Mouse (Mus musculus) hindbrain, embryonic 12.5 days (tissue): ENCODE results near the gene Slamf6. TPM values are rescaled to one million over a fixed set of nuclear protein-coding genes. Genes with fewer than 3 reads are reported as not detected.
"Not testable (repeated sequence)": the region's sequence is repeated elsewhere in the genome, so short reads cannot be mapped to it uniquely, and the experiment has no call there.

Experiments used
- ATAC-seq: fragments of 200-750 bp; cut with Nextera tagmentation; 2 replicates; pipeline ENCODE4 v1.8.0; 2017; ENCODE audit warnings: moderate TSS enrichment; ENCODE audit not compliant: low FRiP score
- H3K27ac ChIP-seq: fragments of 300-500 bp; sonication (generic); 2 replicates; pipeline ENCODE4 v1.5.1; 2016; ENCODE audit warnings: mild to moderate bottlenecking
- H3K27me3 ChIP-seq: fragments of 300-500 bp; sonication (generic); 2 replicates; pipeline ENCODE4 v1.6.1; 2016; ENCODE audit warnings: mild to moderate bottlenecking
- H3K36me3 ChIP-seq: fragments of 300-500 bp; sonication (generic); 2 replicates; pipeline ENCODE4 v1.6.1; 2016; ENCODE audit warnings: mild to moderate bottlenecking
- H3K4me1 ChIP-seq: fragments of 300-500 bp; sonication (generic); 2 replicates; pipeline ENCODE4 v1.6.1; 2016
- H3K4me2 ChIP-seq: fragments of 300-500 bp; sonication (generic); replicated peaks from 2 replicates; pipeline ENCODE4 v1.6.1; 2016; ENCODE audit warnings: mild to moderate bottlenecking
- H3K4me3 ChIP-seq: fragments of 300-500 bp; sonication (generic); 2 replicates; pipeline ENCODE4 v1.5.1; 2016; ENCODE audit warnings: mild to moderate bottlenecking
- H3K9ac ChIP-seq: fragments of 300-500 bp; sonication (generic); 2 replicates; pipeline ENCODE4 v1.6.1; 2016; ENCODE audit warnings: mild to moderate bottlenecking, moderate library complexity
- H3K9me3 ChIP-seq: fragments of 300-500 bp; sonication (generic); replicated peaks from 2 replicates; pipeline ENCODE4 v1.6.1; 2016; ENCODE audit warnings: mild to moderate bottlenecking
- WGBS: fragments of 180-500 bp; shearing (Covaris S2); methylation state at CpG from one replicate; pipeline ENCODE4 v1.1.7; 2016; 5-methylcytosine and 5-hydroxymethylcytosine counted together
- polyA plus RNA-seq: library from polyadenylated mRNA; unstranded; fragments of >200 nt; fragmentation: Nextera tagmentation; extraction: Ambion mirVana; gene quantifications from 2 replicates; pipeline ENCODE4 v1.2.1, GENCODE M21; 2016

Slamf6 gene
- 0.08 and 0.27 TPM in 2 replicates for polyA plus RNA-seq

DNA sequence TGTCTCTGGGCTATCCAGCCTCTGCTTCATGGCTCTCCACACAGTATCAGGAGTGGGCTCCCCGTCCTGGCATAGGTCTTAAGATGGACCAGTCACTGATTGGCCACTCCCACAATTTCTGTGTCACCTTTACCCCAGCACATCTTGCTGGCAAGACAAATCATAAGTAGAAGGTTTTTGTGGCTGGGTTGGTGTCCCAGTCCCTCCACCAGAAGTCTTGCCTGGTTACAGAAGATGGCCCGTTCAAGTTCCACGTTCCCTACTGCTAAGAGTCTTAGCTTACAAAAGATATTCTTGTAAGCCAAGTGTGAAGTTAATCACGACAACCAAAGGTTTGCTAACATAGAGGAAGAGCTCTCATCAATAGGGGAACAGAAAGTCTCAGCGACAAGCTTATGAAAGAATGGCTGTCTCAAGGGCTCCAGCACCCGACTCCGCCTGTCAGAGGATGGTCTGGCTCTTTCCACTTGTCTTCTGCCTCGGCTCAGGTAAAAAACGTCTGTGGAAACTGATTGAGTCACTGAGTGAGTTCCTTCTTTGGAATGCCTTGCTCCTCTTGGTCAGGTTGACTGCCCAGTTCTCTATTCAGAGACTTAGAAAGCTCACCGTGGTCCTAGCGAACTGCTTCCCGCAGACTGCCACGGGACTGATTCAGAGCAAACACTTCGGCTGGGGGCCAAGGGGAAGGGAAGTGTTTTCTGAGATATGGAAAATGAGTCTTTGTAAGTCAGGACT lies at the start of gene Slamf6:
Gene Slamf6 (plus strand): TSS at position 211 of the 735 bp plus-strand sequence.
- no peaks in the 10 kb centered on the region for H3K27me3 ChIP-seq
- no peaks in the 10 kb centered on the region for H3K9me3 ChIP-seq
- no peak for ATAC-seq
- no peak within 1 kb of the TSS for H3K4me2 ChIP-seq
- H3K4me3 ChIP-seq: no peak within 1 kb of the TSS
- H3K27ac ChIP-seq: no peak within 1 kb of the TSS
- H3K36me3 ChIP-seq: no peaks in the 10 kb centered on the region
- WGBS: 87% methylated on average over 14 of the region's 14 CpGs
- H3K4me1 ChIP-seq: no peaks in the 10 kb centered on the region
- H3K9ac ChIP-seq: no peak within 1 kb of the TSS

DNA sequence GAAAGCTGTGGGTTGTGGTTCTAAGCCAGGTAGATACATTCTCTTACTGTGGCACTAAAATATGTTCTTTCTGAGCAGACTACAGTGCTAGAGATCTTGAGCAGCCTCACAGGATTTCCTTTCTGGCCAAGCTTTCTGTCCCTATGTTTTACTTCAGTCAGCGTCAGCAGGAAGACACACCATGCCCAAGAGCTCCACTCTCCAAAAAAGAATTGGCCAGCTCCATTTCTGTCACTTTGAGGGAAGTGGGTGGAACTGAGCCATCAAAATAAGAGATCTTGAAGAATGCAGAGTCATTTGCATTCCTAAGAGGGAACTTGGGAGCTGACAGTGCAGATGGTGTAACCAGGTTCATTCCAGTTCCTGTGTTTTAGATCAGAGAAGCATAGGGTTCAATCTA lies 30.3 kb upstream of the Slamf6 start:
- Histone ChIP-seq H3K27me3 (no peaks in the 10 kb centered on the region), H3K4me3 (no peak overlapping the region), H3K4me2 (no peak overlapping the region), H3K27ac (no peak overlapping the region), H3K36me3 (no peaks in the 10 kb centered on the region), H3K4me1 (no peaks in the 10 kb centered on the region), H3K9me3 (no peaks in the 10 kb centered on the region), H3K9ac (no peak overlapping the region)
- WGBS: 86% methylated on average over 1 of the region's 1 CpGs
- no peak for ATAC-seq

DNA sequence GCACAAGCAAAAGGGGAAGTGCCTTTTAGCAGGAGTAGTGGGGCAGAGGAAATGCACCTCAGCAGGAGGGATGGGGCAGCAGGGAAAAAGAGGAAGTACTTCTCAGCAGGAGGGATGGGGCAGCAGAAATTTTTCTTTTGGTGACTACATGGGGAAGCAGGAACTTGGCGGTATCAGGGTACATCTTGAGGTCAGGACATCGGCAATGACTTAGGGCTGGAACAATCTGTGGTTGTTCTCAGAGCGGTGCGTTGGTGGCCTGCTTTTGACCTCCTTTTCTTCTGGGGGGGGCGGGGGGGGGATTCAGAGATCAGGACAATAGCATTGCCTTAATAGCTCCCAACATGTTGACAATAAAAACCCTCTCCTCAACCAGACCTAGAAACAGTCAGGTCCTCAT lies 22.0 kb upstream of the Slamf6 start, which contains the start of gene Gm10521:
Gene Gm10521 (plus strand): TSS at position 301 of the 400 bp plus-strand sequence.
- H3K36me3 ChIP-seq, ATAC-seq, H3K27me3 ChIP-seq, H3K27ac ChIP-seq, H3K4me2 ChIP-seq, H3K4me3 ChIP-seq, H3K9me3 ChIP-seq, H3K9ac ChIP-seq, H3K4me1 ChIP-seq: not testable (repeated sequence)
- whole genome bisulfite sequencing: 84% methylated on average over 5 of the region's 5 CpGs

DNA sequence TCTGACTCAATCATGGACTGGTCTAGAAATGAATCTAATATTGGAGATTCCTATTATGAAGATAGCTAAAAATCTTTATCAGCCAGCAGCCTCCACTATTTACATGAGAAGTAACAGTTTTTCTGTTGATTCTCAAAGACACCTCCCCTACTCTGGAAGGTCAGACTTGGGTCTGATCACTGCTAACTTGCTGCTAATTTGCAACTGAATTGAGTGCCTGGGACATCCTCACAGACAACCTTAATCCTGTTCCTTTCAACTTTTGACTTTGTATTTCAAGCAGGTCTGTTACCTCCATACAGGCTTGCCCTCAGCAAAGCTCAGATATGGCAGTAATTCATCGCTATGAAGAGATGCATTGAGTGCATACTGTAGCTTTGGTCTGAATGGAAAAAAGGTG lies 13.3 kb upstream of the Slamf6 start:
- no peak overlapping the region for H3K4me2 ChIP-seq
- H3K4me3 ChIP-seq: no peak overlapping the region
- no peaks in the 10 kb centered on the region for H3K27me3 ChIP-seq
- 78% methylated on average over 1 of the region's 1 CpGs for WGBS
- H3K4me1 ChIP-seq: no peaks in the 10 kb centered on the region
- H3K36me3 ChIP-seq: no peaks in the 10 kb centered on the region
- no peak overlapping the region for H3K27ac ChIP-seq
- ATAC-seq: no peak
- no peak overlapping the region for H3K9ac ChIP-seq
- peaks cover under 1% of the 10 kb centered on the region; the same call in 1 of the 2 replicates for H3K9me3 ChIP-seq

DNA sequence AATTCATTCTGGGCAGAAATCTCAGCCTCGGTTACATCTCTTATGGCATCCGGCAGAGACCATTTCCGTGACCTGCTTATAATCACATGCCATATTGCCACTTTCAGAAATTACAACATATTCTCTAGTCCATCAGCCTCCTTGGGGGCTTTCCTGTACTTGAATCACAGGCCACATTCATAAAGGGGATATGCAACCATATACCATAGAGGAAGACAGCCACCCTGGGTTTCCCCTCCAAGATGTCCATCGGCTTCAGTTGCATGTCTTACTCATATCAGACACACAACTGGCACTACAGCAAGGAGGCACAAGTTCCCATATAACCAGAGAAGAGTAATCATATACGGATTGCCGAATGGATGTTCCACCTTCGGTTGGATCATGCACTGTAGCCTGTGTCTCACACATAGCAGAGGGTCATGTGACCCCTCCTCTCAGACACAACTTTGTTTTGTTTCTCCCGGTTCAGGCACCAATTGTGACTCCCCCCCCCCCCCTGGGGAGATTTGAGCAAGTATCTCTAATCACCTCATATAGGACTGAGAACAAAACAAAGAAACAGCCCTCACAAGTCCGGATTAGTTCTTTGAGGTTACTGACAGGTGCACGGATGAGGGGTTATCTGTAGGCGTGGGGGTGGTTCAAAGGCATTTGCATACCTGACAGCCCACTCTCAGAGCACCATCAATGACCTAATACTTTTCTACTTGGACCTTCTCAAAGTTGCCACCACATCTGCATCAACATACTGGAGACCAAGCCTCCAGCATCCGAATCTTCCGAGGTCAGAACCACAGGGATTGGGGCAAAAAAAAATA lies 1.5 kb upstream of the Slamf6 start:
- 83% methylated on average over 13 of the region's 13 CpGs for WGBS

DNA sequence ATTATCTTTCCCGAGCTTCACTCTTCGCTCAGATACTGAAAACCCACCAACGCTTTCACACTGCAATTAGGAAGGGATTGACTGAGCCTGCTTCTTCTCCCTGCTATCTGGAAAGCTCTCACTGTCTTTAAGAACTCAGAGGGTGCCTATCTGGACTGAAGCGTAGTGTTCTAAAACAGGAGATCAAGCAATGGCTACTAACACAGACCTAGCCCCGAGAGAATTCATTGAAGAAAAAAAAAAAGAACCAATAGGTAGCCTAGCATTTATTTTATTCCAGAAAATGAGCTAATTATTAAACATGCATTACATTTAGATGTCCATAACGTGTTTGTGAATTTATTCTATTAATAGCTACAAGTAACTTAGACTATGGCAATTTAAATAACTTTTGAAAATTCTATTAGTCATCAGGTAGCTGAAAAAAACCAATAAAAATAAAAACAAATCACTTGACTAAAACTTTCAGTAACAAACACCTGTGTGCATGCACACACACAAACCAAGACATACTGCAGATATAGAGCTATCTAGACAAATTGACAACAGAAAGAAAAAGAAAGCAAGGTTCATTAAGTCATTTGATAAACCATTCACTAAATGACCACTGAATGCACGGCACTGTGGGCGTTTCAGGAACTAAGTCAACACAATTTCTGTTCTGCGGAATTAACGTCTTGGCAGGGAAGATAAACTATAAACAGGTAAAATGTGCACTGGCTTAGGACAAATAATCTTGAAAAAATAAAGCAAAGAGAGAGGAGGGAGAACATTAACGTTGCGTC lies 1.0 kb downstream of the Slamf6 start:
- Histone ChIP-seq H3K4me1 (no peaks in the 10 kb centered on the region), H3K9me3 (no peaks in the 10 kb centered on the region), H3K36me3 (no peaks in the 10 kb centered on the region), H3K4me2 (no peak overlapping the region), H3K9ac (no peak overlapping the region), H3K4me3 (no peak overlapping the region), H3K27ac (no peak overlapping the region), H3K27me3 (no peaks in the 10 kb centered on the region)
- WGBS: 88% methylated on average over 12 of the region's 12 CpGs
- no peak for ATAC-seq

More for the DNA sequence above, 1.5 kb upstream of the Slamf6 start:
- H3K4me2 ChIP-seq: no peak overlapping the region
- no peak overlapping the region for H3K27ac ChIP-seq
- ATAC-seq: no peak
- no peak overlapping the region for H3K9ac ChIP-seq
- H3K9me3 ChIP-seq: no peaks in the 10 kb centered on the region; the same call in 1 of the 2 replicates
- no peak overlapping the region for H3K4me3 ChIP-seq
- no peaks in the 10 kb centered on the region for H3K27me3 ChIP-seq
- no peaks in the 10 kb centered on the region for H3K36me3 ChIP-seq
- H3K4me1 ChIP-seq: no peaks in the 10 kb centered on the region

DNA sequence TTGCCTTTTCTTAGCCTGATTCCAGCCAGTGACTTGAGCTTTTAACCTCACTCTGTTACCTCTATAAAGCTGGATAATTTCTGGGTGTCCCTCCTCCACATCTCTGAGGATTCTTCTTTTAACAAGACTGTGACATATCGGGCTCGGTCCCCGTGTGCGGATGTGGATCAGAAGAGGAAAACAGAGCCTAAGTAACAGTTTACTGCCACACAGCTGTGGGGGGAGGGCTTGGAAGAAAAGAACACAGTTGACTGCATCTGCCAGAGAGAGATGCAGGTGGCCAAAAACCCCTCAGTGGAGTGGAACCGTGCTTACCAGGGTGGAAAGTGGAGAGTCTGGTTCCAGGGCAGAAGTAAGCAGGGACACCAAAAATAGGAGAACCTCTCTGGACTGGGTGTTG lies 1.9 kb downstream of the Slamf6 start:
- Histone ChIP-seq H3K4me2 (no peak overlapping the region), H3K9ac (no peak overlapping the region), H3K27ac (no peak overlapping the region), H3K27me3 (no peaks in the 10 kb centered on the region), H3K4me1 (no peaks in the 10 kb centered on the region), H3K36me3 (no peaks in the 10 kb centered on the region), H3K9me3 (no peaks in the 10 kb centered on the region), H3K4me3 (no peak overlapping the region)
- no peak for ATAC-seq
- 92% methylated on average over 5 of the region's 5 CpGs for WGBS

DNA sequence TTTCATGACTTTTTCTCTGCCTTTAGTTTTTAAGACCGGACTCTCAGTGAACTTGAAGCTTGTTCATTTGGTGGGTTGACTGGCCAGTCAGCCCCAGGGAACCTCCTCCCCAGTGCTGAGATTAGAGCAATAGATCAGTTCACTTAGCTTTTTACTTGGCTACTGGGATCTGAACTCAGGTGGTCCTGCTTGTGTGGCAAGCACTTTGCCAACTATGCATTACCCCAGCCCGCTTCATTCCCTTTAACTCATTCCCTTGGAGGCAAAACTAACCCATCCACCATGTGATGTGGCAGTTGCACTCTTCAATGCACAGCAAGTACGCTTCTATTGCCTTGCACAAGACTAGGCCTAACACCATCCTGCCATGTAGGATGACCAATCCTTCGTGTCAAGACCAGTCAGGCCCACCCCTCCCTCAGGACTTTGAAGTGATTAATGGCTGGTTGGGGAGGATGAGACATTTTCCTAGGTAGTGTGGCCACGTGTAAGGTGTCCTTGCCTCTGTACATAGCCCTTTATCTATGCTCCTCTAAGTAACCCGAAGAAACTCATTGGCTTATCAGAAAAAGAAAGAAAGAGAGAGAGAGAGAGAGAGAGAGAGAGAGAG lies 2.7 kb downstream of the Slamf6 start:
- Histone ChIP-seq H3K27ac (no peak overlapping the region), H3K9ac (no peak overlapping the region), H3K4me2 (no peak overlapping the region), H3K9me3 (no peaks in the 10 kb centered on the region), H3K36me3 (no peaks in the 10 kb centered on the region), H3K4me1 (no peaks in the 10 kb centered on the region), H3K27me3 (no peaks in the 10 kb centered on the region), H3K4me3 (no peak overlapping the region)
- 86% methylated on average over 6 of the region's 6 CpGs for WGBS
- ATAC-seq: no peak

DNA sequence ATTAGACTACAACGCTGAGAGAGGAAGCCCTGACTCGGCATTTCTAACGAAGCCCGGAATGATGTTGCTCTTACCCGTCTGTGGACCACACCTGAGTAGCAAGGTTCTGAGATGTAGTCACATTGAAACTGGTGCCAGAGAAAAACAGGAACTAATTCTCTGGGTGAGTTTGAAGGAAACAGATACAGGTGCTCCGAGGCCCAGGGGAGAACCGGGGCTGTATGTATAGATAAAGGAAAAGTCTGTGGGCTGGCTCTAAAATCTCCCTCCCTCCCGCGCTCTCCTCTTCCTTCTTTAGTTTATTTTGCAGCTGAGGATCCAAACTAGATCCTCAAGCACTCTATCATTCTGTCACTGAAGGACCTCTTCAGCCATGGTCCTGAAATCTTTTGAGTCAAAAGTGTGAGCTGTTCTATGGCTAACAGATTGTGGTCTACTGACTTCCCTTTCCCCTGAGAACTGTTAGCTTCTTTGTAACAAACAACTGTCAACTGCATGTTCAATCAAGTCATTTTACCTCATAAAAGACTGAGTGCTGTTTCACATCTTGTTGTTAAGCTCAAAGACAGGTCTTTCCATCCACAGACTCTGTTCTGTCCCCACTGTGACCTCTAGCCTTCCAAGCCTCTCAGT lies 3.8 kb downstream of the Slamf6 start:
- Histone ChIP-seq H3K36me3 (no peaks in the 10 kb centered on the region), H3K9ac (no peak overlapping the region), H3K27ac (no peak overlapping the region), H3K9me3 (no peaks in the 10 kb centered on the region), H3K4me1 (no peaks in the 10 kb centered on the region), H3K27me3 (no peaks in the 10 kb centered on the region), H3K4me2 (no peak overlapping the region), H3K4me3 (no peak overlapping the region)
- 89% methylated on average over 9 of the region's 9 CpGs for WGBS
- no peak for ATAC-seq

DNA sequence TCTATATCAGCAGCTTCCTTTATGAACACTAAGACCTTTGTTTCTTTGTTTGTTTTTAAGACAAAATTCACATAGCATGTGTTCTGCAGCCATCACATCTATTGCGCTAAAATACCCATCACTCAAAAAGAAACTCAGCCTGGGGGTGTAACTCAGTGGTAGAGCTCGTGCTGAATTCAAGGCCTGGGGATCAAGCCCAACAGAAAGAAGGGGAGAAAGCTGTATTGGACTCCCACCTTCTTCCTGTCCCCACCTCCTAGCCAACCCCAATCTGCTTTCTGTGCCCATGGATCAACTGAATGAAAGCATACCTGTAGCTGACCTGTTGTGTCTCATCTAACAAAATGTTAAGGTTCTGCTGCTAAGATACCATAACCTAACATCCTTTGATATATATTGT lies 4.3 kb downstream of the Slamf6 start:
- H3K27ac ChIP-seq: no peak overlapping the region
- no peaks in the 10 kb centered on the region for H3K9me3 ChIP-seq
- H3K4me1 ChIP-seq: no peaks in the 10 kb centered on the region
- H3K9ac ChIP-seq: no peak overlapping the region
- no peak for ATAC-seq
- H3K36me3 ChIP-seq: no peaks in the 10 kb centered on the region
- no peak overlapping the region for H3K4me2 ChIP-seq
- no peaks in the 10 kb centered on the region for H3K27me3 ChIP-seq
- 70% methylated on average over 2 of the region's 2 CpGs for WGBS
- H3K4me3 ChIP-seq: no peak overlapping the region

DNA sequence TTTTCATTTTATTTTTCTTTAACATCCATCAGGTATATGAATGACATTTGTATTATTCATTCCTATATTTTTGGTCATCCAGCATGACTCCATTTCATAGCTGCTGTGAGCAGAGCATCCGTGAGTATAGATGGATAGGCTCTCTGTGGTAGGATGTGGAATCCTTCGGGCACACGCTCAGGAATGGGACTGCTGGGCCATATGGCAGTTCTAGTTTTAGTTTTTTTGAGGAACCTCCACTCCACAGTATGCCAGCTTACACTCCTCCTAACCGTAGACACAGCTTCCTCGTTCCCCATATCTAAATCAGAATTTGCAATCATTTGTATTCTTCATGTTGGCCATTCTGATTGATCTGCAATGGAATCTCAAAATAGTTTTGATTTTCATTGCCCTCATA lies 5.5 kb downstream of the Slamf6 start:
- no peak overlapping the region for H3K4me3 ChIP-seq
- H3K4me1 ChIP-seq: no peaks in the 10 kb centered on the region
- H3K36me3 ChIP-seq: no peaks in the 10 kb centered on the region
- no peak overlapping the region for H3K27ac ChIP-seq
- ATAC-seq: no peak
- WGBS: 91% methylated on average over 5 of the region's 5 CpGs
- no peaks in the 10 kb centered on the region for H3K9me3 ChIP-seq
- H3K4me2 ChIP-seq: no peak overlapping the region
- H3K27me3 ChIP-seq: no peaks in the 10 kb centered on the region
- no peak overlapping the region for H3K9ac ChIP-seq
